ENCODE assay signal across 12 mouse cellular contexts in the genomic region with DNA sequence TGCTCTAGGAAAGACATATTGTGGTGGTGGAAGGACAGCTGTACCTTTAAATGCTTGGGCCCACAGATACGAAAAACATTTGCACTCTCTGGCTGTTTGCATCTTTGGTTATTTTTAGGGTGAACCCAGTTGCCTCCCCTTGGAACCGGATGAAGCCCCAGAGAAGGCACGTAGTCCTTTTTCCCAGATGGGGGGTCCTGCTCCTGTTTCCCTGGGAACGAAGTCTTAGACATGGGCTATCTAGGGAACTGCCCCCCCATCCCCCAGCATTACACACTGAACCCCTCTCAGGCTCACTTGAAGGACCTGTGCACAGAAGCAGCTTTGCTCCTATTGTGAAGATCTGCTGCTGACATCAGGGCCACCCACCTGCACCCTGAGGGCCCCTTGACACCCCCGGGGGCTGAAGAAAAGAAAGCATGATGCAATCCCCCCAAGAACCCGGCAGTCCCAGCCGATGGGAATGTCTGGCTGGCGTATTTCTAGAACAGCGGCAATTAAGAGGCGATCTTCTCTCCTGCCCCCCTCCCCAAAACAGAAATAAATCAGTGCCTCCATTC. TPM values are rescaled to one million over a fixed set of nuclear protein-coding genes. Genes with fewer than 3 reads are reported as not detected.
DNase-seq lines count a peak whose midpoint lies in the region; ATAC-seq lines count a peak whose summit lies in the region.
"Had no signal": no experiment of that assay in that cellular context is flagged by ENCODE, and none has a peak within 500 bp of the region (broad histone marks: within the 10 kb centered on the region; RNA-seq: fewer than 3 reads in every experiment).

No protein-coding gene starts in this region.

- no peaks in the 10 kb centered on the region for H3K9me3 ChIP-seq in heart, embryonic 12.5 days (replicated peaks)
- no peaks in the 10 kb centered on the region for H3K9me3 ChIP-seq in forebrain, embryonic 13.5 days (replicated peaks)
- no peaks in the 10 kb centered on the region for H3K9me3 ChIP-seq in hindbrain, embryonic 16.5 days (ENCODE audit: control insufficient read depth, low read length)
- H3K9me3 ChIP-seq in neural tube, embryonic 15.5 days (replicated peaks): no peaks in the 10 kb centered on the region
- H3K9me3 ChIP-seq: kidney, embryonic 15.5 days had no signal

- H3K4me1 ChIP-seq in heart, embryonic 12.5 days (replicated peaks): peaks cover 85% of the 10 kb centered on the region
- H3K4me1 ChIP-seq in forebrain, embryonic 13.5 days: peaks cover 34% of the 10 kb centered on the region
- H3K4me1 ChIP-seq in hindbrain, embryonic 16.5 days (ENCODE audit: control insufficient read depth, insufficient read depth, low read depth, low read length): peaks cover 29% of the 10 kb centered on the region
- H3K4me1 ChIP-seq in neural tube, embryonic 15.5 days: peaks cover 38% of the 10 kb centered on the region

- no peaks in the 10 kb centered on the region for H3K27me3 ChIP-seq in heart, embryonic 12.5 days (replicated peaks)
- no peaks in the 10 kb centered on the region for H3K27me3 ChIP-seq in forebrain, embryonic 13.5 days
- H3K27me3 ChIP-seq in hindbrain, embryonic 16.5 days (replicated peaks; ENCODE audit: control insufficient read depth, insufficient read depth, low read length): no peaks in the 10 kb centered on the region
- no peaks in the 10 kb centered on the region for H3K27me3 ChIP-seq in neural tube, embryonic 15.5 days (replicated peaks)
- H3K27me3 ChIP-seq: kidney, embryonic 15.5 days; Patski had no signal

- intact Hi-C loops in heart, postnatal 36 days (cut with DNase I): no loop called here

- H3K4me2 ChIP-seq in heart, embryonic 12.5 days: peak overlapping the region; percentile 32
- peak overlapping the region; percentile 39 for H3K4me2 ChIP-seq in forebrain, embryonic 13.5 days
- H3K4me2 ChIP-seq in hindbrain, embryonic 16.5 days (ENCODE audit: low read length): peak overlapping the region; percentile 18; the same call in 1 of the 2 replicates
- H3K4me2 ChIP-seq in neural tube, embryonic 15.5 days: peak overlapping the region; percentile 22; the same call in 1 of the 2 replicates
- H3K4me2 ChIP-seq: kidney, embryonic 15.5 days had no signal

- H3K4me3 ChIP-seq in heart, embryonic 12.5 days: no peak overlapping the region
- no peak overlapping the region for H3K4me3 ChIP-seq in forebrain, embryonic 13.5 days
- H3K4me3 ChIP-seq in hindbrain, embryonic 16.5 days (ENCODE audit: low read length): no peak overlapping the region
- H3K4me3 ChIP-seq in neural tube, embryonic 15.5 days (replicated peaks): no peak overlapping the region
- H3K4me3 ChIP-seq: kidney, embryonic 15.5 days had no signal

- peak overlapping the region; percentile 45; the same call in 1 of the 2 replicates for H3K9ac ChIP-seq in heart, embryonic 12.5 days
- H3K9ac ChIP-seq in forebrain, embryonic 13.5 days: peak overlapping the region; percentile 50
- peak overlapping the region; percentile 36 for H3K9ac ChIP-seq in hindbrain, embryonic 16.5 days (ENCODE audit: low read depth, low read length)
- H3K9ac ChIP-seq in neural tube, embryonic 15.5 days (replicated peaks): peak overlapping the region; percentile 32; the same call in 1 of the 2 replicates
- H3K9ac ChIP-seq: kidney, embryonic 15.5 days; liver, embryonic 14.5 days had no signal

- no peak for ATAC-seq in heart, embryonic 12.5 days (ENCODE audit: insufficient number of reproducible peaks, low FRiP score)
- ATAC-seq in forebrain, embryonic 13.5 days: peak; percentile 43; the same call in 1 of the 2 replicates
- ATAC-seq in hindbrain, embryonic 16.5 days: no peak
- ATAC-seq in neural tube, embryonic 15.5 days (ENCODE audit: low FRiP score): no peak
- ATAC-seq: Patski had no signal

- peak overlapping the region; percentile 78 for H3K27ac ChIP-seq in heart, embryonic 12.5 days (ENCODE audit: poor library complexity, severe bottlenecking)
- peak overlapping the region; percentile 2 for H3K27ac ChIP-seq in forebrain, embryonic 13.5 days
- peak overlapping the region; percentile 52; the same call in 1 of the 2 replicates for H3K27ac ChIP-seq in hindbrain, embryonic 16.5 days (ENCODE audit: low read depth, low read length)
- H3K27ac ChIP-seq in neural tube, embryonic 15.5 days (replicated peaks): peak overlapping the region; percentile 35
- H3K27ac ChIP-seq: kidney, embryonic 15.5 days; liver, embryonic 14.5 days had no signal

- WGBS in heart, embryonic 12.5 days: 56% methylated on average over 10 of the region's 10 CpGs
- 25% methylated on average over 10 of the region's 10 CpGs for WGBS in forebrain, embryonic 13.5 days
- 35% methylated on average over 10 of the region's 10 CpGs for WGBS in hindbrain, embryonic 16.5 days
- 29% methylated on average over 10 of the region's 10 CpGs for WGBS in neural tube, embryonic 15.5 days

- DNase-seq in heart, postnatal 36 days: no peak
- no peak for DNase-seq in urinary bladder, postnatal 36 days (ENCODE audit: low spot score in 2 of 2)
- no peak for DNase-seq in right cerebral cortex, postnatal 4 days
- no peak for DNase-seq in c-Kit-positive CD71-positive TER-119-positive erythroid progenitor cells, embryonic 14.5 days (ENCODE audit: low spot score)
- DNase-seq: right cerebral cortex, postnatal 25 days had no signal

- no peaks in the 10 kb centered on the region for H3K36me3 ChIP-seq in heart, embryonic 12.5 days
- no peaks in the 10 kb centered on the region for H3K36me3 ChIP-seq in forebrain, embryonic 13.5 days (ENCODE audit: poor library complexity, severe bottlenecking)
- H3K36me3 ChIP-seq in hindbrain, embryonic 16.5 days (ENCODE audit: control insufficient read depth, insufficient read depth, low read length): no peaks in the 10 kb centered on the region
- H3K36me3 ChIP-seq in neural tube, embryonic 15.5 days: no peaks in the 10 kb centered on the region
- H3K36me3 ChIP-seq: kidney, embryonic 15.5 days had no signal

RNA-seq across cellular contexts. Expression of gene Pitpnm2, which starts 56.8 kb away (rescaled TPM):
- 7.5 and 7.8 TPM in 2 replicates for polyA plus RNA-seq in heart, embryonic 12.5 days (2016; fragmentation: Nextera tagmentation; extraction: Ambion mirVana)
- 10 to 100 TPM; 43.9 to 45.5 TPM for total RNA-seq in heart, postnatal 36 days (2021)
- polyA plus RNA-seq in forebrain, embryonic 13.5 days (2015; fragmentation: Nextera tagmentation; extraction: Ambion mirVana): 5.4 and 6.5 TPM in 2 replicates
- polyA plus RNA-seq in hindbrain, embryonic 16.5 days (2015; fragmentation: Nextera tagmentation; extraction: Ambion mirVana): 8.4 and 9.8 TPM in 2 replicates
- 8.9 and 9.4 TPM in 2 replicates for polyA plus RNA-seq in neural tube, embryonic 15.5 days (2015; fragmentation: Nextera tagmentation; extraction: Ambion mirVana)

Comparison
In these comparisons a context has a peak if more than half of its experiments do, and no peak if none do; other contexts are left out.
1. H3K27ac ChIP-seq: peak in every context shown above with its lines; median percentile 78 in heart, embryonic 12.5 days; 52 in hindbrain, embryonic 16.5 days; 35 in neural tube, embryonic 15.5 days; 2 in forebrain, embryonic 13.5 days.